Mouse (Mus musculus) gastrocnemius, postnatal 10 days (tissue): Measurements from ENCODE around the gene Lrrc1. TPM values are rescaled to one million over a fixed set of nuclear protein-coding genes. Genes with fewer than 3 reads are reported as not detected.
"Not testable (repeated sequence)": the region's sequence is repeated elsewhere in the genome, so short reads cannot be mapped to it uniquely, and the experiment has no call there.

Experiments used
- DNase-seq: peaks from one replicate; pipeline ENCODE4 v3.0.0; 2021; ENCODE audit warnings: mixed read lengths
- long read RNA-seq, 2 experiments: library from polyadenylated mRNA; stranded (forward); transcript quantifications; one replicate each; pipeline ENCODE4 v2.0.0; 2021
- total RNA-seq, 2 experiments: library from RNA; stranded (reverse); gene quantifications; 2 replicates each; pipeline ENCODE4 v1.2.3; 2021

The Lrrc1 gene
- 1 to 10 TPM; 2.6 to 3.4 TPM for total RNA-seq
- long read RNA-seq, experiment 1 = 0 reads
- long read RNA-seq, experiment 2, partial matches to known transcripts = 0 of 2 reads
- long read RNA-seq, experiment 2, other reads (novel, unspliced or antisense) = 1 of 2 reads

GRCm38 (mm10) chr9:77544354-77545067 is at the start of gene Lrrc1:
TSS of gene Lrrc1 (minus strand) at chr9:77544870.
- peak; percentile 87 for DNase-seq

GRCm38 (mm10) chr9:77592423-77592822 is 47.8 kb upstream of the Lrrc1 start:
- DNase-seq = no peak

GRCm38 (mm10) chr9:77589496-77589895 is 44.8 kb upstream of the Lrrc1 start:
- DNase-seq = no peak

- no peak for DNase-seq
Measured at GRCm38 (mm10) chr9:77587616-77588015, 42.9 kb upstream of the Lrrc1 start.

- no peak for DNase-seq
Measured at GRCm38 (mm10) chr9:77586806-77587591, 42.3 kb upstream of the Lrrc1 start.

- no peak for DNase-seq
Measured at GRCm38 (mm10) chr9:77584746-77585145, 40.1 kb upstream of the Lrrc1 start.

GRCm38 (mm10) chr9:77583302-77583701 is 38.6 kb upstream of the Lrrc1 start:
- DNase-seq = no peak

GRCm38 (mm10) chr9:77579827-77580226 is 35.2 kb upstream of the Lrrc1 start:
- no peak for DNase-seq

- DNase-seq = no peak
Measured at GRCm38 (mm10) chr9:77577931-77578330, 33.3 kb upstream of the Lrrc1 start.

GRCm38 (mm10) chr9:77577409-77577808 is 32.7 kb upstream of the Lrrc1 start:
- no peak for DNase-seq

- no peak for DNase-seq
Measured at GRCm38 (mm10) chr9:77576320-77576719, 31.6 kb upstream of the Lrrc1 start.

- DNase-seq = not testable (repeated sequence)
Measured at GRCm38 (mm10) chr9:77574996-77575395, 30.3 kb upstream of the Lrrc1 start.

GRCm38 (mm10) chr9:77571851-77572250 is 27.2 kb upstream of the Lrrc1 start:
- no peak for DNase-seq

GRCm38 (mm10) chr9:77568789-77569506 is 24.3 kb upstream of the Lrrc1 start:
- no peak for DNase-seq

GRCm38 (mm10) chr9:77561827-77562226 is 17.2 kb upstream of the Lrrc1 start:
- no peak for DNase-seq

GRCm38 (mm10) chr9:77557963-77558362 is 13.3 kb upstream of the Lrrc1 start:
- no peak for DNase-seq

- DNase-seq = no peak
Measured at GRCm38 (mm10) chr9:77557181-77557580, 12.5 kb upstream of the Lrrc1 start.

GRCm38 (mm10) chr9:77556435-77556834 is 11.8 kb upstream of the Lrrc1 start:
- no peak for DNase-seq

GRCm38 (mm10) chr9:77553465-77553864 is 8.8 kb upstream of the Lrrc1 start:
- no peak for DNase-seq

GRCm38 (mm10) chr9:77551036-77551512 is 6.4 kb upstream of the Lrrc1 start:
- DNase-seq = no peak

- no peak for DNase-seq
Measured at GRCm38 (mm10) chr9:77546010-77546409, 1.3 kb upstream of the Lrrc1 start.

- DNase-seq = peak; percentile 9
Measured at GRCm38 (mm10) chr9:77545068-77545421, 375 bp upstream of the Lrrc1 start.
